Mouse (Mus musculus): ENCODE measurements around the gene March2.

The March2 gene

DNA sequence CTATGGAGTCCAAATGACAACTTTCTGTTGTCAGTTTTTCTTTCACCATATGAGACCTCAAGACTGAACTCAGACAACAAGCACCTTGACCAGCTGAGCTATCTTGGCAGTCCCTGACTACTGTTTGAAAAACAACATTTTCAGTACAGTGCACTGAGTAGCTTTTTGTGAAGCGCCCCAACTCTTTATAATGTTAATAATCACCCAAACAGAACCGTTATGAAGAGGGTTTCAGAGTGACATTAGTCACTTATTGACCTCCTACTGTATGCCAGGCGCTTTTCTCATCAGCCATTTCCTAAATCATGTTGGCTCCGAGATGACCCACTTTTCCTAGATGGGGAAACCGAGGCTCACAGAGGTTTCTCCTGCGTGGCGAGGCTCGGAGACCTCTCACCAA is 488 bp downstream of the March2 start:
- DNase-seq (ENCODE audit: low spot score) = no peak

DNA sequence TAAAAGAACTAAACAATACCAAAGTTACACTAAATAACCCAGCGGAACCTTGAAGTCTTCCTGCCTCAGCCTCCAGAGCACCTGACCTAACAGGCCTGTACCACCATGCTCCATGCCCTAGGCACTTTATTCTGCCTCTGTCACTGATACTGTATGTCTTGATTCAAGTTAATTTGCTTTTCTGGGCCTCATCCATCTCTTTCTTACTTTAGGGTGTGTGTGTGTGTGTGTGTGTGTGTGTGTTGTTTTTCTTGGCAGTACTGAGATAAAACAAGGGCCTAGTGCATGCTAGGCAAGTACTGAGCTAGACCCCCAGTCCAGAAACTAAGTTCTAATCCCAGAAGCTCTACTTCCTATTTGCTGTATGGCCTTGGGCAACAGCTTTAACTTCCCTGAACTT is 1.2 kb downstream of the March2 start:
- DNase-seq (ENCODE audit: low spot score) = no peak

GRCm38 (mm10) chr17:33714779-33715178 is 3.7 kb downstream of the March2 start:
- DNase-seq (ENCODE audit: low spot score) = no peak

DNA sequence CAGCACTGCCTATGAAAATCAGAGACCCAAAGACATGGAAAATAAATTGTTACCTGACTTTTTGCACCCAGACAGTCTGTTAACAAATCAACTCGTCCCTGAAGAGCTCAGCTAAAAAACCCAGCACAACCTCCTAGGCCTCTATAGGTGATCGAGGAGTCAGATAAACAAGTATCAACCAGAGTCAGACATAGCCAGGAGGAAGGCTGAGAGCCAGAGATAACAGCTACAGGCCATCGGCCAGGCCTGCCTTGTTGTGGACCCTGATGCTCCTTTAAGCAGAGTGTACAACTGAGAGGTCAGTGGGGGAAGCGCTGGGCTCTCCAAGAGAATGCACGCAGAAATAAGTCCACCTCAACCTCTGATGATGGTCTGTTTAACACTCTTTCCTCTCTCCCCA is 5.2 kb downstream of the March2 start:
- no peak for DNase-seq (ENCODE audit: low spot score)

DNA sequence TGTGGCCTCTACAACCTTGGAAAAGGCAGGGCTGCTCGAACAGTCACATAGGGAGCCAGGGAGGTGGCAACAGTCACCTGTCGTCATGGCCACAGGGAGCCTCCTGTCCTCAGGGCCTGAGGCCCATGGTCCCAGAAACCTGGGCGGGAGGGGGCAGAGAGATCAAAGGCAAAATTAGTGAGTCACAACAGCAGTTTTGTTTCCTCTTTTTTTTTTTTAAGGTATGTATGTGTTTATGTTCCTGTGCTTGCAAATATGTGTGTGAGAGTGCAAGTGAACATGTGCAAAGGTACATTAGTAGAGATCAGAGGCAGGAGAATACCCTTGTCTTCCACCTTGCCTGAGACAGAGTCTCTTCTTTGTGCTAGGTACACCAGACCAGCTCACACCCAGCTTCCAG is 8.6 kb downstream of the March2 start:
- no peak for DNase-seq (ENCODE audit: low spot score)

DNA sequence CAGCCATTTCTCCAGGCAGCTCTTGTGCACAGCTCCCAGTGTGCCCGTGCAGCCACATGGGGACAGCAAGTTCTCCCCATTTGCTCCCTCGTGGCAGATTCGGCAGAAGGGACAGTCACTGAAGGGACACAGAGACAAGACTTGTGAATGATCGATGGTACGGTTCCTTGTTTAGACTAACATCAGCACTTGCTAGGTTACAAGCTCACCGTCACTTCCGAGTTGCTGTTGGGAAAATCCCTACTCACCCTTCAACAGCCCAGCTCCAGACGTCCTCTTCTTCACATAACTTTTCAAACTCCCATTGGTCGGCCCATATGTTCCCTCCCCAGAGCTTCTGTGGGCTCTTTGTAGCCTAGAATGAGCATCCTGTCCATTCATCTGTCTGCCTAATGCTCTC is 15.4 kb downstream of the March2 start:
- DNase-seq (ENCODE audit: low spot score) = no peak

DNA sequence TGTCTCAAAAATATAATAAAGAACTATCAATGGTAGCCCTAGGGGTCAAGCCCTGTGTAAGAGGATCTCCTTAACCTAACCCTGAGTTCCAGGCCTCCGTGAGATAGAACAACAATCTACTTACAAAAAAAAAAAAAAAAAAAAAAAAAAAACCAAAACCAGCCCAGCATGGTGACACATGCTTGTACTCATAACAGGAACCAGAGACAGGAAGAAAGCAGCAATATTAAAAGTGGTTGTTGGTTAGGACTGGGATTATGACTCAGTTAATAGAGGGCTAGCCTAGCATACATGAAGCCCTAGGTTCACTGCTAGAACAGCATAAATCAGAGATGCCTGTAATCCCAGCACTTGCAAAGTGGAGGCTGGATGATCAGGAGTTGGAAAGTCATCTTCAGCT is 16.3 kb downstream of the March2 start:
- no peak for DNase-seq (ENCODE audit: low spot score)

- no peak for DNase-seq (ENCODE audit: low spot score)
Measured at GRCm38 (mm10) chr17:33695471-33695870, 23.0 kb downstream of the March2 start.

DNA sequence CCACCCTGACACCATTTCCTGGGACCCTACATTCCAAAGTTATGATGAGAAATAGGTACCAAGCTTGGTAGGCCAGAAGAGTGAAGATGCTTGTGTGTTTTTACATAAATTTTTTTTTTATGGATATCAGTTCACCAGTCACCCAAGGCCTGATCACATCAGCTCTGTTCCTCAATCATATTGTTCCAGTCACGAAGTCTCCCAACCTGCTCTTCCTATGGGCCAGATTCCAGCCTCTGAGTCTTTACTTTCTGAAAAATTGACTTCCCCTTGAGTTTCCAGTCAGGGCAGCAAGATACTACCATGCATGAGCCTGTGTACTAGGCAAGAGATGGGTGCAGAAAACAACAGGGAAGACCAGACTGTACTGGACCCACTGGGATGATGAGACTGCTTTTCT is 31.7 kb downstream of the March2 start, which contains the start of gene Hnrnpm:
Gene Hnrnpm, minus strand, starts transcription at position 101 of the 400 bp plus-strand sequence.
- no peak for DNase-seq (ENCODE audit: low spot score)

DNA sequence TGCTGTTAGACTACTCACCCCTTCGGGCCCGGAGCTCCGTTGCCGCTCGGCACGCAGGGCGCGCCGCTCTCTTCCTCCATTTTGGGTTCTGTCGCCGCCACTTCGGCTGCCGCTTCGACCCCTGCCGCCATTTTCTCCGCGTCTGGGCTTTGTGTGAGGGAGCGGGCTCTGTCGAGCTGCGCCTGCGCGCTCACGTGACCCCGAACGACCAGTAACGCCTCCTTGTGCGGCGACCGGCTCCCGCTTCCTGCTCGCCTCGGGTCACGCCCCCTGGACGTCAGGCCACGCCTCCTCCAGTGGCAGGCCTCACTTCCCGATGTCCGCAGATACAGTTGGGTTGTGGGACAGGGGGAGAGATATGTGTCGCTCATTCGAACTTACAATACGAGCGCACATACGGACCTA is 33.2 kb downstream of the March2 start:
- peak; percentile 95 for DNase-seq (ENCODE audit: low spot score)

GRCm38 (mm10) chr17:33684671-33685231 is 33.7 kb downstream of the March2 start:
- DNase-seq (ENCODE audit: low spot score) = peak; percentile 23

DNA sequence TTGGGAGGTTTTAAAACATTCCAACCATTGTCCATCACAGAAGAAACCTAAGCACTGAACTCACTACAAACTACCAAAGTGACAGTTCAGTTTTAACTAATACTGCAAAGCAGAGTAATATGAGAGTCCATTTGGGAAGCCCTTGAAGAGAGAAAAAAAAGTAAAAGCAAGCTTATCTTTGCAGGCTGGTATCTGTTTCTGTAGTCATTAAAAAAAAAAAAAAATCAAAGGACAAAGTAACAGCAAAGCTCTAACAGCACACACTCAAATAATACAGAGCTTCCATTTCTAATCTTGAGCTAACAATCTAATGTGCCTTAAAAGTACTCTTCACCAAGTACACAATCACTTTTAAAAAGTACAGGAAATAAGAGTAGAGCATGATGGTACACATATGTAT is 36.7 kb downstream of the March2 start:
- DNase-seq (ENCODE audit: low spot score) = no peak

GRCm38 (mm10) chr17:33678771-33679170 is 39.7 kb downstream of the March2 start:
- DNase-seq (ENCODE audit: low spot score) = no peak

- DNase-seq (ENCODE audit: low spot score) = no peak
Measured at GRCm38 (mm10) chr17:33676086-33676485, 42.4 kb downstream of the March2 start.

DNA sequence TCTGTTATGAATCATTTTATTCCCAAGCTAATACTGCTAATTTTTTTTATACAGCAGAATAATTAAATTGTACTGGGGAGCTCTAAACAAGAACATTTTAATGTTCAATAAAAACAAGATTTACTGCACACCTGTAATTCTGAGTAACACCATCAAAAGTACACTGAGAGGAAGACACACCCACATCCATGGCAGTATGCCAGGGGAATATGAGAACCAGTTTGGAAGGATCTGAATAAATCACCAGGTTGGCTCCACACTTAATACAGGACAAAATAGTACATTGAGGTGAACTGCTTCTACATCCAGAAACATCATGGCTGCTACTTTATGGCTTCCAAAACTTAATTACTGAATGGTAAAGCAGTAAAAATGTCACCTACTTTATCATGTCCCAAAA is 43.0 kb downstream of the March2 start:
- DNase-seq (ENCODE audit: low spot score) = no peak

GRCm38 (mm10) chr17:33673837-33674236 is 44.6 kb downstream of the March2 start:
- DNase-seq (ENCODE audit: low spot score) = no peak

DNA sequence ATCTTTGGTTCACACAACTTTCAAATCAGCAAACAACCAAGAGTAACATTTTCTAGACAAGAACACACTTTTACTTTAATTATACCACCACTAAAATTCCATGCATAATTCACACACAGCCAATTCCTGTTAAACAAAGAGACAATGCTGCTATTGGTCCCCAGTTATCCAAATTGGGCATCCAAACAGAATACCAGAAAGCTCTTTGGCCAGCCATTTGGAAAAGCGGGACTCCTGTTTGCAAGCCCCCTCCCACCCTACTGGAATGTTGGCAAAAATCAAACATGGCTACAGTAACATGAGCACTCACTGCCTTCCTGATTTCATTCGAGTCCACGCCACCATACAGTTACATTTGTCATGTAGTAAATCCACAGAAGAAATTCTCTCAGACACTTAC is 48.8 kb downstream of the March2 start:
- no peak for DNase-seq (ENCODE audit: low spot score)

- no peak for DNase-seq (ENCODE audit: low spot score)
Measured at GRCm38 (mm10) chr17:33666813-33667212, 51.7 kb downstream of the March2 start.

DNA sequence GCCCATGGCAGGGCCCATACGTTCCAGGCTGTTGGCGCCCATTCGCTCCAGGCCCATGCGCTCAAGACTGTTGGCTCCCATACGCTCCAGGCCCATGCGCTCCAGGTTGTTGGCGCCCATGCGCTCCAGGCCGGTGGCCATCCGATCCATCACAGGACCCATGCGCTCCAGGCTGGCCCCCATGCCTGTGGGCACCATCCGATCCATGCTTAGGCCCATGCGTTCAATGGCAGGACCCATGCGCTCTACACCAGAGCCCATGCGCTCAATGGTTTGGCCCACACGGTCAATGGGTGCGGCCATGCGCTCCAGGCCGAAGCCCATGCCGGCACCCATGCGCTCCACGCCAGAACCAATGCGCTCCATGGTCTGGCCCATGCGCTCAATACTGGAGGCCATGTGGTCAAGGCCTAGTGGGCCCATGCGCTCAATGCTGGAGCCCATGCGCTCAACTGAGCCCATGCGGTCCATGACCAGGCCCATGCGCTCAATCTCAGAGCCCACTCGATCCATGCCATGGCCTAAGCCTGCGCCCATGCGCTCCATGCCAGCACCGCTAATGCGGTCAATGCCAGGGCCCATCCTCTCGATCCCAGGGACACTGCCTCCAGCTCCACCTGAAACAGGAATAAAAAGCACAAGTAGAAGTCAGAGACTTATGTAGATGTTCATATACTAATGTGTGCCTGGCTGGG is 68.5 kb downstream of the March2 start:
- DNase-seq (ENCODE audit: low spot score) = no peak

DNA sequence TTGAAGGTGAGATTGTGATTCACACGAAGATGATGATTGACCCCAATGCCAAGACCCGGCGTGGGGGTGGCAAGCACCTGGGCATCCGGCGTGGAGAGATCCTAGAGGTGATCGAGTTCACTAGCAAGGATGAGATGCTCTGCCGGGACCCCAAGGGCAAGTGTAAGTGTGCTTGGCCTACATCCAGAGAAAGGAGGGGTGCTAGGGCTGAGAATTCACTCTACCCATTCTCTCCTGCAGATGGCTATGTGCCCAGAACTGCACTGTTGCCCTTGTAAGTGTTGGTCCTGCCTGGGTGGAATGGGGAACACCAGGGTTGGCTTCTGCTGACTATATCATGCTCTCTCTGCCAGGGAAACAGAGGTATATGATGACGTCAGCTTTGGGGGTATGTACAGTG is 73.4 kb downstream of the March2 start:
- no peak for DNase-seq (ENCODE audit: low spot score)

DNA sequence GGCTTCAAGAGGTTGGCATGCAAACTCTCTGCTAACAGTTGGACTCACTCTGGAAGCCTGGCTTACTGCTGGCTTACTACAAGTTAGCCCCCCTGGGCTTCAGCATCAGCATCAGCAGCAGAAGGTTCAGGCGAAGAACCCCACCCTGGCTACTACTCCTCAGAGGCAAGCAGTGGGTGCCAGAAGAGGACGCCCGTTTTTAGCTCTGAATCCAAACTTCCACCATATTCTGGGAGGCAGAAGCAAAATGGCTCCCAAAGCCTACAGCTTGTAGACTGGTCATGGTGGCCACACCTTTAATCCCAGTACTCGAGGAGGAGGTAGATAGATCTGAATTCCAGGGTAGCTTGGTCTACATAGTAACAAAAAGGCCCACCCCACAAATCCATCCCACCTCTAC is 74.4 kb downstream of the March2 start:
- DNase-seq (ENCODE audit: low spot score) = no peak

DNA sequence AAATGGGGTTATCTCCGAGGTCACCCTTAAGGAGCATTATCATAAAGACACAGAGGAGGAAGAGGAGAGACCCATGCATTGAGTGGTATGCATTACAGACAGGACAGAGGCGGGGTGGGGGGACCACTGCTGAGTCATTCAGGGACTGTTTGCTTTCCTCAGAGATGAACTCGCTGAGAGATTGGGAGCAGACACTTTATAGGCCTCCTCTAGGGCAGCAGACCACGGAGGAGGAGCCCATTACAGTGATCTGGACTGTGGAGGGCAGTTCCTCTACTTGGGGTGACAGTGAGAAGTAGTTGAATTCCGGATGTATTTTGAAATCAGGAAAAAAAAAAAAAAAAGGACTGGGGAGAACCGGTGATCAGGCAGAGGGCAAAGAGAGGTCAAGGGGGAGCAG is 78.7 kb downstream of the March2 start:
- DNase-seq (ENCODE audit: low spot score) = no peak

DNA sequence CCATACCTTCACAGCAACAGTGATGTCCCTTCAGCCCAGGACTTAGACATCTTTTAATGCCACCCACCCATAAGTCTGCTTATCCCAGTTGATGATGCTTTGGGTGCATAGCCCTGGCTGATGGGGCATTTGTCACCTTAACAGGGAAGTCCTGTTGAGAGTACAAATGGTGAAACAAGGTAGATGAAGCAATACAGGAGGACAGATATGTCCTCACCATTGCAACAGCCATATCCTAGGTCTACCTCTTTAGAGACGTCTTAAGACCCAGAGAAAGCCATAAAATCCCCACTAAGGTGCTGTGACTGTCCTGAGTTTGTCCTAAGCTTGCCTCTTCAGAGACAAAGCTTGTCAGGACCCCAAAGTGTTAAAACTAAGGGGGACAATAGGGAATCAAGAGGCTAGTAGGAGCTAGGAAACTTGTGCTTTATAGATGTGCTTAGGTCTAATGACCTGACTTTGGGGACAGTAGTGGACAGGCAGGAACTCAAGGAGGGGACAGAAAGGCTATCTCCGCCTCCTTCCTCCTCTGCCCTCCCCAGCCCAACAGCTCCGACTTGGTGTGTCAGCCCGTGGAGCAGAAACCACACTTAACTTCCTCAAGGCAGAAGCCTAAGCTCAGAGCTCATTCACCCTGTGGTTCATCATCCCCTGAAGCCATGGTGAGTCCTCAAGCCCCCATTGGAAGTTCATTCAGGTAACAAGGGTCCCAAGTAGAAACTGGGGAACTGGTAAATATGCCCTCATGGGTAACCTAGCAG is 80.8 kb downstream of the March2 start, which contains the start of gene Pram1:
Gene Pram1, plus strand, starts transcription at position 541 of the 761 bp plus-strand sequence.
- DNase-seq (ENCODE audit: low spot score) = no peak

All from ovary, postnatal 14 days (tissue).